Mouse (Mus musculus) bone marrow, adult 2 months (tissue): ENCODE measurements around the gene Cacna2d3. TPM values are rescaled to one million over a fixed set of nuclear protein-coding genes. Genes with fewer than 3 reads are reported as not detected.

Experiments
- H3K27ac ChIP-seq: fragments of 200-500 bp; 2 replicates; pipeline ENCODE4 v1.5.1; 2012; ENCODE audit warnings: low read depth, mild to moderate bottlenecking, control low read depth, inconsistent platforms, low read length; ENCODE audit not compliant: control insufficient read depth, poor library complexity, insufficient read depth
- H3K4me1 ChIP-seq: fragments of 200-500 bp; 2 replicates; pipeline ENCODE4 v1.6.1; 2011; ENCODE audit warnings: low read length; ENCODE audit not compliant: control insufficient read depth, insufficient read depth
- H3K4me3 ChIP-seq: fragments of 200-500 bp; replicated peaks from 2 replicates; pipeline ENCODE3; 2011; ENCODE audit warnings: mild to moderate bottlenecking, low read depth, low read length, control low read depth; ENCODE audit not compliant: control insufficient read depth
- CTCF ChIP-seq: fragments of 200-500 bp; IDR thresholded peaks from 2 replicates; pipeline ENCODE4 v1.5.1; 2011; ENCODE audit warnings: low read length, control low read depth; ENCODE audit not compliant: control insufficient read depth, insufficient read depth
- POLR2A ChIP-seq: fragments of 200-500 bp; IDR thresholded peaks from 2 replicates; pipeline ENCODE4 v1.6.1; 2011; ENCODE audit warnings: low read depth, mild to moderate bottlenecking, control low read depth, low read length, borderline replicate concordance; ENCODE audit not compliant: control insufficient read depth
- WGBS: fragments of 180-500 bp; shearing (Covaris S2); methylation state at CpG from one replicate; pipeline ENCODE4 v1.1.7; 2018; 5-methylcytosine and 5-hydroxymethylcytosine counted together
- polyA plus RNA-seq: library from polyadenylated mRNA; stranded (reverse); fragments of >200 nt; gene quantifications from 2 replicates; pipeline ENCODE4 v1.2.4, GENCODE M21; 2011; ENCODE audit warnings: low replicate concordance; ENCODE audit not compliant: missing spikeins, insufficient read depth, insufficient read length

The Cacna2d3 gene
- polyA plus RNA-seq, 1 experiment: 1.00 TPM

DNA sequence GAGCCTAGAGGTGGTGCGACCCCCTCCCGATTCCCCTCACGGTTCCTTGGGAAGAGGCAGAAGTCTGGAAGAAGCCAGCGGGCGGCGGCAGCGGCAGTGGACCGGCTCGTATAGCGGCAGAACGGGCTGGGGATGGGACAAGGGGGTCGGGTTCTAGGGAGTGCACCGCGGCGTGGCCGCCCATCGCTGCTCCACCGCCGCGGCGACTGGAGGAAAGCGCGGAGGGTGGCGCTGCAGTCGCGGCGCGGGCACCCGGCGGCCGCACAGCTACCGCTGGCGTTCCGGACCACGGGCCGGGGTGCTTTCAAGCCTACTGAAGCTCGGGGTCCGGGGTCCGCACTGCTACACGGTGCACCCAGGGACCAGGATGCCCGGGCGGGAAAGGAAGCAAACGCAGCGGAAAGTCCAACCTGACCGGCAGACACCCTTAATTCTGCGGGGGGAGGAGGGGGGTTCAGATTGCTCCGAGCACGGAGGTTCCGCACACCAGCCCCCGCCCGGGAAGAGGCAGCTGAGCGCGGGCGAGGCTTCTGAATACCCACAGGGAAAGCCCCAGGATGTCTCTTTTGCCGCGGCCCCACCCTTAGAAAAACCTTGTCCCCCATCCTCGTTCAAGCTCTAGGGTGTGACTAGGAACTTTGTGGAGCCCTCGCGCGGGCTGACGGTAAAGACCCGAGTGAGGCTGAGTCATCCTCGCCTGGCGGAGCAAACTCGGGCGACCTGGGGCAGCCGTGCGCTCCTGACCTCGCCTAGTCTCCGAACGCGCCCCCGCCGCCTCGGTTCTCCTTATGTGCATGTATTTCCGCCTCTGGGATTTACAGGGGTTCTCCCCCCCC is 940 bp upstream of the Cacna2d3 start:
- Histone ChIP-seq H3K27ac (no peak overlapping the region), H3K4me1 (no peaks in the 10 kb centered on the region), H3K4me3 (no peak overlapping the region)
- no peak for TF ChIP-seq POLR2A
- TF ChIP-seq CTCF: no peak
- WGBS: 2% methylated on average over 76 of the region's 76 CpGs

DNA sequence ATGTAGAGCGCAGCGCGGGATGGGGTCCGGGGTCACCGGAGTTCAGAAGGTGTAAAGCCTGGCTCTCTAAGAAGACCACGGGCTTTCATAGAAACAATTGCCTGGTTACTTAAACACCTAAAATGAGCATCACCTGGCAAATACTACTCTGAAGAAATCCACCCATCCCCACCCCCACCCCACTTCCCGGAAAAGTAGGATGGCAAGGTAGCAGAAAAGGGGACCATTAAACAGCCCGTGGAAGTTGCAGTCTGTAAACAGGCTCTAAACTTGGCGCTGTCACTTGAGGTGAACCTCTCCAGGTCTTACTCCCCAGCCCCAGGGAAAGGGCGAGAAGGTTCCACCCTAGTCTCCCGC is 555 bp downstream of the Cacna2d3 start:
- Histone ChIP-seq H3K4me1 (no peaks in the 10 kb centered on the region), H3K4me3 (no peak overlapping the region), H3K27ac (no peak overlapping the region)
- WGBS: 7% methylated on average over 11 of the region's 11 CpGs
- TF ChIP-seq POLR2A (no peak), CTCF (no peak)

DNA sequence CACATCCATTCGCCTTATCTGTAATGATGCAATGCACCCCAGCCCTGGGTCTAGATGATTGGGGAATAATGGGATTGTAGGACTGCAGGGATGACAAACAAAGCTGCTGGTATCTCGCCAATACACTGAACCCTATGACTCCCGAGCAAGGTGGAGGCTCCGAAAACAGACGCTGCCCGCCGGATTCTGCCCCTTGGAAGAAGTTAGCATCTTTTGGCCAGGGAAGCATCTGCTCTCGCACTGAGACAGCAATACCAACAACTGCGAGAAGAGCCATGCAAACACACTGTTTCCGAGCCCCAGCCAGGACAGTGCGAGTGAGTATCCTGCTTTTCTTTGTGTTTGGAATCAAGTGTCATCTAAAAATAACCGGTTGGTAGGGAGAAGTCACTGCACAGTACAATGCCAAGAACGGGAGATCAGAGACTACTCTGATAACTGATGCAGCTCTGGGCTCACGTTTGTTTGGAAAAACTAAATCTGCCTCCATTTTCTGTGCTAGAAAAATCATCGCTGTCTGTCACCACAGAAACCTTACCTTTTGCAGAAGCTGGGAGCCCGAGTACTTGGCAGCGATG is 1.2 kb downstream of the Cacna2d3 start:
- 9% methylated on average over 17 of the region's 17 CpGs for WGBS
- H3K4me1 ChIP-seq: no peaks in the 10 kb centered on the region
- TF ChIP-seq CTCF (no peak), POLR2A (no peak)

GRCm38 (mm10) chr14:29712621-29713020 is 9.0 kb downstream of the Cacna2d3 start:
- Histone ChIP-seq H3K27ac (no peak overlapping the region), H3K4me3 (no peak overlapping the region), H3K4me1 (no peaks in the 10 kb centered on the region)
- 57% methylated on average over 3 of the region's 3 CpGs for WGBS
- TF ChIP-seq POLR2A (no peak), CTCF (no peak)

More for the DNA sequence above, 1.2 kb downstream of the Cacna2d3 start:
- Histone ChIP-seq H3K27ac (no peak overlapping the region), H3K4me3 (no peak overlapping the region)

- 56% methylated on average over 18 of the region's 18 CpGs for WGBS
- TF ChIP-seq CTCF (no peak), POLR2A (no peak)
- H3K4me3 ChIP-seq: no peak overlapping the region
- H3K27ac ChIP-seq: no peak overlapping the region
- no peaks in the 10 kb centered on the region for H3K4me1 ChIP-seq
Observed at GRCm38 (mm10) chr14:29707561-29708335, 13.9 kb downstream of the Cacna2d3 start.

DNA sequence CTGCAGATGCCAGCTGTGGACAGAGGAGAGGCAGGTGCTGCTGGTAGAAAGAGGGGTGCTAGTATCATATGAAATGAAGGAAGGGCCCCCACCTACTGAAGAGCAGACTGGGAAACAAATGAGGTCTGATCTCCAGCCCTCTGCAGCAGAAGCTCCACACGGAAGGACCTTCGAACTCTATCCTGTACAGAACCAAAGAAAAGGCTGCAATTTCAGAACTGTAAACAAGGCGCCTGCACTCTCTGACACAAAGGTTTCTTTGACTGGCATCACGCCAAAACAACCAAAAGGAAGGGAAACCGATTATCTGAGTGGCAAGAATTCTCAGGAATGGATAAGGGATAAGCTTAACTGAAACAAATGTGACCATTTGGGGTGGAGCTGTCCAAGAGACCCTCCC is 18.9 kb downstream of the Cacna2d3 start:
- no peak for TF ChIP-seq POLR2A
- 64% methylated on average over 5 of the region's 5 CpGs for WGBS
- no peak overlapping the region for H3K27ac ChIP-seq
- no peak overlapping the region for H3K4me3 ChIP-seq
- no peaks in the 10 kb centered on the region for H3K4me1 ChIP-seq

DNA sequence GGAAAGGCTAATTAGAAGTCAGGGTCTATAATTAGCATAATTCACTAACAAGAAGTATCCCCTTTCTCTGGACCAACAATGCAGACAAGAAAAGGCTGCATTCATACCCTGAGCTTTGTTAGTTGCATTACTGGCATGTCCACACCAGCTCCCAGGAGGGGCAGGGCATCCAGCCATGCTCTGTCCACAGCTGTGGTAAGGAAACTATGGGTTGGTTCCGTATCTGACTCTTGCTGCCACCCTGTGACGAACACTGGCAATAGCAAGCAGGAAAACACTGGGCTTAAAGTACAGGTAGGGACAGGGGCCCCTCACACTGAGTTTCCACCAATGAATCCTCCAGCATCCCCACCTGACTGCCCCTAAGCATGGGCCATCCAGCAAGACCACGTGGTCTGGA is 25.5 kb downstream of the Cacna2d3 start:
- Histone ChIP-seq H3K4me3 (no peak overlapping the region), H3K4me1 (no peaks in the 10 kb centered on the region), H3K27ac (no peak overlapping the region)
- WGBS: 5% methylated on average over 3 of the region's 3 CpGs
- TF ChIP-seq CTCF: no peak
- no peak for TF ChIP-seq POLR2A

GRCm38 (mm10) chr14:29672436-29673050 is 49.1 kb downstream of the Cacna2d3 start:
- H3K4me1 ChIP-seq: no peaks in the 10 kb centered on the region
- TF ChIP-seq POLR2A: no peak
- no peak for TF ChIP-seq CTCF
- no peak overlapping the region for H3K27ac ChIP-seq
- WGBS: 12% methylated on average over 1 of the region's 1 CpGs
- H3K4me3 ChIP-seq: no peak overlapping the region
